Mouse (Mus musculus): ENCODE measurements around the gene 1110017D15Rik. TPM values are rescaled to one million over a fixed set of nuclear protein-coding genes. Genes with fewer than 3 reads are reported as not detected.

The 1110017D15Rik gene
- polyA plus RNA-seq, 1 experiment from 2014 or later, result 6.4 TPM

- Histone ChIP-seq H3K4me1 (ENCODE audit: control insufficient read depth, insufficient read depth, low read length) (peaks cover 11% of the 10 kb centered on the region; the same call in 1 of the 2 replicates), H3K27ac (replicated peaks; ENCODE audit: low read depth, low read length) (no peak overlapping the region), H3K4me3 (ENCODE audit: low read depth, low read length) (no peak overlapping the region), H3K9ac (replicated peaks; ENCODE audit: low read length) (no peak overlapping the region), H3K36me3 (replicated peaks; ENCODE audit: control insufficient read depth, insufficient read depth, low read depth, low read length) (no peaks in the 10 kb centered on the region), H3K27me3 (ENCODE audit: control insufficient read depth, insufficient read depth, low read length) (peaks cover 50% of the 10 kb centered on the region), H3K4me2 (ENCODE audit: low read depth, low read length) (no peak overlapping the region), H3K9me3 (replicated peaks; ENCODE audit: control insufficient read depth, low read length) (no peaks in the 10 kb centered on the region)
- DNase-seq (ENCODE audit: low spot score) (no peak), ATAC-seq (replicated peaks; ENCODE audit: insufficient number of reproducible peaks, low FRiP score, low TSS enrichment, low read depth) (no peak)
- 86% methylated on average over 11 of the region's 11 CpGs for WGBS
These were observed 21.3 kb downstream of the 1110017D15Rik start for GRCm38 (mm10) chr4:41495850-41496249.

GRCm38 (mm10) chr4:41495076-41495475 lies 22.1 kb downstream of the 1110017D15Rik start:
- Histone ChIP-seq H3K9ac (replicated peaks; ENCODE audit: low read length) (no peak overlapping the region), H3K4me3 (ENCODE audit: low read depth, low read length) (no peak overlapping the region), H3K36me3 (replicated peaks; ENCODE audit: control insufficient read depth, insufficient read depth, low read depth, low read length) (no peaks in the 10 kb centered on the region), H3K27me3 (ENCODE audit: control insufficient read depth, insufficient read depth, low read length) (peaks cover 43% of the 10 kb centered on the region), H3K4me2 (ENCODE audit: low read depth, low read length) (no peak overlapping the region), H3K4me1 (ENCODE audit: control insufficient read depth, insufficient read depth, low read length) (peaks cover 11% of the 10 kb centered on the region; the same call in 1 of the 2 replicates), H3K27ac (replicated peaks; ENCODE audit: low read depth, low read length) (no peak overlapping the region), H3K9me3 (replicated peaks; ENCODE audit: control insufficient read depth, low read length) (no peaks in the 10 kb centered on the region)
- ATAC-seq (replicated peaks; ENCODE audit: insufficient number of reproducible peaks, low FRiP score, low TSS enrichment, low read depth) (no peak), DNase-seq (ENCODE audit: low spot score) (no peak)
- 76% methylated on average over 4 of the region's 4 CpGs for WGBS

- no peaks in the 10 kb centered on the region for H3K9me3 ChIP-seq (replicated peaks; ENCODE audit: control insufficient read depth, low read length)
- 59% methylated on average over 3 of the region's 3 CpGs for WGBS
- H3K4me1 ChIP-seq (ENCODE audit: control insufficient read depth, insufficient read depth, low read length), result peaks cover 11% of the 10 kb centered on the region; the same call in 1 of the 2 replicates
These were observed 22.8 kb downstream of the 1110017D15Rik start for GRCm38 (mm10) chr4:41494378-41494777.

GRCm38 (mm10) chr4:41493464-41494116 lies 23.5 kb downstream of the 1110017D15Rik start:
- ATAC-seq (replicated peaks; ENCODE audit: insufficient number of reproducible peaks, low FRiP score, low TSS enrichment, low read depth), result no peak

More at GRCm38 (mm10) chr4:41494378-41494777, 22.8 kb downstream of the 1110017D15Rik start:
- Histone ChIP-seq H3K9ac (replicated peaks; ENCODE audit: low read length) (no peak overlapping the region), H3K4me2 (ENCODE audit: low read depth, low read length) (no peak overlapping the region), H3K27ac (replicated peaks; ENCODE audit: low read depth, low read length) (no peak overlapping the region), H3K36me3 (replicated peaks; ENCODE audit: control insufficient read depth, insufficient read depth, low read depth, low read length) (no peaks in the 10 kb centered on the region), H3K27me3 (ENCODE audit: control insufficient read depth, insufficient read depth, low read length) (peaks cover 36% of the 10 kb centered on the region), H3K4me3 (ENCODE audit: low read depth, low read length) (no peak overlapping the region)
- ATAC-seq (replicated peaks; ENCODE audit: insufficient number of reproducible peaks, low FRiP score, low TSS enrichment, low read depth) (no peak), DNase-seq (ENCODE audit: low spot score) (no peak)

GRCm38 (mm10) chr4:41492951-41493350 lies 24.2 kb downstream of the 1110017D15Rik start:
- H3K36me3 ChIP-seq (replicated peaks; ENCODE audit: control insufficient read depth, insufficient read depth, low read depth, low read length), result no peaks in the 10 kb centered on the region
- H3K9ac ChIP-seq (replicated peaks; ENCODE audit: low read length), result no peak overlapping the region
- WGBS, result 86% methylated on average over 7 of the region's 7 CpGs
- H3K4me2 ChIP-seq (ENCODE audit: low read depth, low read length), result no peak overlapping the region
- DNase-seq (ENCODE audit: low spot score) (no peak), ATAC-seq (replicated peaks; ENCODE audit: insufficient number of reproducible peaks, low FRiP score, low TSS enrichment, low read depth) (no peak)
- H3K27ac ChIP-seq (replicated peaks; ENCODE audit: low read depth, low read length), result no peak overlapping the region
- H3K9me3 ChIP-seq (replicated peaks; ENCODE audit: control insufficient read depth, low read length), result no peaks in the 10 kb centered on the region
- peaks cover 21% of the 10 kb centered on the region for H3K27me3 ChIP-seq (ENCODE audit: control insufficient read depth, insufficient read depth, low read length)
- no peak overlapping the region for H3K4me3 ChIP-seq (ENCODE audit: low read depth, low read length)
- peaks cover 3% of the 10 kb centered on the region; the same call in 1 of the 2 replicates for H3K4me1 ChIP-seq (ENCODE audit: control insufficient read depth, insufficient read depth, low read length)

More at GRCm38 (mm10) chr4:41493464-41494116, 23.5 kb downstream of the 1110017D15Rik start:
- H3K27me3 ChIP-seq (ENCODE audit: control insufficient read depth, insufficient read depth, low read length), result peaks cover 28% of the 10 kb centered on the region
- H3K36me3 ChIP-seq (replicated peaks; ENCODE audit: control insufficient read depth, insufficient read depth, low read depth, low read length), result no peaks in the 10 kb centered on the region
- no peaks in the 10 kb centered on the region for H3K9me3 ChIP-seq (replicated peaks; ENCODE audit: control insufficient read depth, low read length)
- DNase-seq (ENCODE audit: low spot score), result no peak
- H3K4me1 ChIP-seq (ENCODE audit: control insufficient read depth, insufficient read depth, low read length), result peaks cover 5% of the 10 kb centered on the region; the same call in 1 of the 2 replicates
- H3K9ac ChIP-seq (replicated peaks; ENCODE audit: low read length), result no peak overlapping the region
- no peak overlapping the region for H3K4me2 ChIP-seq (ENCODE audit: low read depth, low read length)
- 68% methylated on average over 3 of the region's 3 CpGs for WGBS
- H3K4me3 ChIP-seq (ENCODE audit: low read depth, low read length), result no peak overlapping the region
- H3K27ac ChIP-seq (replicated peaks; ENCODE audit: low read depth, low read length), result no peak overlapping the region

GRCm38 (mm10) chr4:41481601-41482017 lies 35.5 kb downstream of the 1110017D15Rik start:
- H3K4me3 ChIP-seq (ENCODE audit: low read depth, low read length), result no peak overlapping the region
- H3K4me2 ChIP-seq (ENCODE audit: low read depth, low read length), result no peak overlapping the region
- 31% methylated on average over 6 of the region's 6 CpGs for WGBS
- no peak overlapping the region for H3K9ac ChIP-seq (replicated peaks; ENCODE audit: low read length)
- peak overlapping the region; percentile 23 for H3K27ac ChIP-seq (replicated peaks; ENCODE audit: low read depth, low read length)
- ATAC-seq (replicated peaks; ENCODE audit: insufficient number of reproducible peaks, low FRiP score, low TSS enrichment, low read depth), result peak; percentile 73; the same call in 1 of the 2 replicates
- no peaks in the 10 kb centered on the region; the same call in 1 of the 2 replicates for H3K36me3 ChIP-seq (replicated peaks; ENCODE audit: control insufficient read depth, insufficient read depth, low read depth, low read length)
- H3K9me3 ChIP-seq (replicated peaks; ENCODE audit: control insufficient read depth, low read length), result no peaks in the 10 kb centered on the region
- peak; percentile 79 for DNase-seq (ENCODE audit: low spot score)
- no peaks in the 10 kb centered on the region for H3K4me1 ChIP-seq (ENCODE audit: control insufficient read depth, insufficient read depth, low read length)
- no peaks in the 10 kb centered on the region for H3K27me3 ChIP-seq (ENCODE audit: control insufficient read depth, insufficient read depth, low read length)

- Histone ChIP-seq H3K9ac (replicated peaks; ENCODE audit: low read length) (no peak overlapping the region), H3K4me1 (ENCODE audit: control insufficient read depth, insufficient read depth, low read length) (no peaks in the 10 kb centered on the region), H3K36me3 (replicated peaks; ENCODE audit: control insufficient read depth, insufficient read depth, low read depth, low read length) (no peaks in the 10 kb centered on the region), H3K27me3 (ENCODE audit: control insufficient read depth, insufficient read depth, low read length) (no peaks in the 10 kb centered on the region), H3K4me3 (ENCODE audit: low read depth, low read length) (no peak overlapping the region), H3K27ac (replicated peaks; ENCODE audit: low read depth, low read length) (no peak overlapping the region), H3K9me3 (replicated peaks; ENCODE audit: control insufficient read depth, low read length) (no peaks in the 10 kb centered on the region), H3K4me2 (ENCODE audit: low read depth, low read length) (no peak overlapping the region)
- ATAC-seq (replicated peaks; ENCODE audit: insufficient number of reproducible peaks, low FRiP score, low TSS enrichment, low read depth) (no peak), DNase-seq (ENCODE audit: low spot score) (no peak)
- WGBS, result 83% methylated on average over 8 of the region's 8 CpGs
These were observed 36.9 kb downstream of the 1110017D15Rik start for GRCm38 (mm10) chr4:41480254-41480653.

- no peak overlapping the region for H3K4me3 ChIP-seq (ENCODE audit: low read depth, low read length)
- no peak overlapping the region for H3K4me2 ChIP-seq (ENCODE audit: low read depth, low read length)
- DNase-seq (ENCODE audit: low spot score) (peak; percentile 41), ATAC-seq (replicated peaks; ENCODE audit: insufficient number of reproducible peaks, low FRiP score, low TSS enrichment, low read depth) (no peak)
- no peaks in the 10 kb centered on the region for H3K27me3 ChIP-seq (ENCODE audit: control insufficient read depth, insufficient read depth, low read length)
- H3K27ac ChIP-seq (replicated peaks; ENCODE audit: low read depth, low read length), result no peak overlapping the region
- no peak overlapping the region for H3K9ac ChIP-seq (replicated peaks; ENCODE audit: low read length)
- H3K4me1 ChIP-seq (ENCODE audit: control insufficient read depth, insufficient read depth, low read length), result no peaks in the 10 kb centered on the region
- WGBS, result 68% methylated on average over 1 of the region's 1 CpGs
- H3K36me3 ChIP-seq (replicated peaks; ENCODE audit: control insufficient read depth, insufficient read depth, low read depth, low read length), result no peaks in the 10 kb centered on the region
- no peaks in the 10 kb centered on the region for H3K9me3 ChIP-seq (replicated peaks; ENCODE audit: control insufficient read depth, low read length)
These were observed 37.7 kb downstream of the 1110017D15Rik start for GRCm38 (mm10) chr4:41479456-41479804.
